Mouse (Mus musculus) brain, embryonic 18.5 days (tissue): ENCODE data around the gene Adgrl3.
A peak's percentile ranks its signal among the peaks of the same experiment; 100 is the strongest.

Experiments used
- DNase-seq: peaks from one replicate; pipeline ENCODE4 v3.0.0-alpha.2; 2012; ENCODE audit warnings: low read depth, low spot score

Adgrl3 gene

GRCm38 (mm10) chr5:81019590-81020254 is at the start of gene Adgrl3:
TSS of gene Adgrl3 (plus strand) at chr5:81020138.
- peak; percentile 75 for DNase-seq

DNA sequence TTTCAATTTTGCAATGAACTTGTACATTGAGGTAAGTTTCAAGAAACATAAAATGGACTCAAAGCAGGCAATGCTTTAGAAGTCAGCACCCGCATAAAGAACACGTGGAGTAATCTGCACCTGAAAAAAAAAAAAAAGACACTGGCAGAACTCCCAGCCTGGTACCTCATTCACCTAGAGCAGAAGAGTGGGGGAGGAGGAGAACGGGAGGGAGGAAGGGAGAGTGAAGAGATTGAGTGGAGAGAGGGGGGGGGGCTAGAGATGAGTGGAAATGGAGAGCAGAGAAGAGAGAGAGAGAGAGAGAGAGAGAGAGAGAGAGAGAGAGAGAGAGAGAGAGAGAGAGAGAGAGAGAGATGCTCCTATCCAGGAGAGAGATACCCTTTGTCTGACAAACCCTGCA is 772 bp upstream of the Adgrl3 start:
- no peak for DNase-seq

- DNase-seq = no peak
These were observed 505 bp downstream of the Adgrl3 start for GRCm38 (mm10) chr5:81020281-81021005.

DNA sequence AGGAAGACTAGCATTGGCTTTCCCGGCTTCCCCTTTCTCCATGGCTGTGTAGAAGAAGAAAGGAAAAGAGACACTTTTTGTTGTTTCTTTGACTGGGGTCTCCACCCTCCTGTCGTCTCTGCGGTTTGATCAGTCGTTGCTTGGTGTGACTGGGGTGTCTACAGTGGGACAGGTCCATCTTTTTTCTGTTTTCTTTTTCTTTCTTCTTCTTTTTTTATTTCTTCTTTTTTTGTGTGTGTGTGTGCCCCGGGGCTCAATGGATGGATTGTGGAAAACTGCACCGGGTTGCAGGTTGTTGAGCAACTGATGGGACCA is 1.0 kb downstream of the Adgrl3 start:
- DNase-seq = no peak

- no peak for DNase-seq
These were observed 1.5 kb downstream of the Adgrl3 start for GRCm38 (mm10) chr5:81021331-81021863.

DNA sequence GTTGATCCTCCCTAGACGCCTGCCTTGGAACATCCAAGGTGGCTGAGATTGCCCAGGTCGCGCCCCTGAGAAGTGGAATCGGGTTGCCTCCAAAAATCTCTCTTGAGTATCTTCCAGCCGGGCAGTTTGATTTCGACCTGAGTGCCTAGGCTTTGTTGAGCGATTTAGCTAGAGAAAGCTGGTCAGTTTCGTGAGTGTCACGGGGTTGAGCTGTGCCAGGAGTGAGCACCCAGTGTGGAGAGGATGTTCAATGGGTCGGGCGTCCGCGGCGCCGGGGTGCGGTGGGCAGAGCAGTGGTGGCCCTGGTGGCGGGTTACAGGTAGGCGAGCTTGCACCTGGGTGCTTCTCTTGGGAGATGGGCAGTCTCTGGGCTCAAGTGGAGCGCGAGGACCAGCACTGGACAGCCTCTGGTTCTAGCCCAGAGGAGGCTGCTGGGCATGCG is 1.9 kb downstream of the Adgrl3 start:
- no peak for DNase-seq

- no peak for DNase-seq
These were observed 2.6 kb downstream of the Adgrl3 start for GRCm38 (mm10) chr5:81022306-81023071.

DNA sequence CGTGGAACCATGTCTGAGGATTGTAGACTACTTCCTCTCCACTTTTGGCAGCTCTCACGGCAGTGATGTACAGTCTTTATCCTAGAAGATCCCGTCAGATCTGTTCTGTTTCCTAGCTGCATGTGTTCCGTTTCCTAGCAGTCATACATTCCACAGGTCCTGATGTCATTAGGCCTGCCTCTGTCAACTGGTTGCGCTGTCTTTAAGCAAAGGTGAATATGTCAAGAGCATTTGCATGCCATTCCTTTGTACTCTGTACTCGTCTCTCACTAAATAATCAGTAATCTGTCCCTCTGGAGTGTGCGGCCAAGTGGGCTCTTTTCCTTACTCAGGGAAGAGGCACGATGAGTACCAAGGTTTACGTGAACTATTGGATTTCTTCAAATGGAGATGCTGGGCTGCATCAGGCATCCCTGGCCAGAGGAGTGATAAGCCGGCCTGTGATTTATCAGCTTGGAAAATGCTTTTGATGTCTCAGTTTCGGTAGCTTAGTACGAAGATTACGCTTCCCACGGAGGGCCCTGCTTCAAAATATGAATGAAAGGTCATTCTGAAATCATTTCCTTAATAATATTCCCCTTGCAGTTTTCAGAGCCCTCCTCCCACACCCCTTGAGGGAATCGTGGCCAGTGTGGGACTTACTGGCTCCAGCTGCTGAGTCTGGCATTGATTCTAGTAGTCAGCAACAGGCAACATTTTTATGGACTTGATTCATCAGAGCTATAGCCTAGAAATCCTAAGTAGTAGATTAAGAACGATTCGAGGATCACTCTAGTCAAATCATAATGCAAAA is 4.2 kb downstream of the Adgrl3 start:
- no peak for DNase-seq

DNA sequence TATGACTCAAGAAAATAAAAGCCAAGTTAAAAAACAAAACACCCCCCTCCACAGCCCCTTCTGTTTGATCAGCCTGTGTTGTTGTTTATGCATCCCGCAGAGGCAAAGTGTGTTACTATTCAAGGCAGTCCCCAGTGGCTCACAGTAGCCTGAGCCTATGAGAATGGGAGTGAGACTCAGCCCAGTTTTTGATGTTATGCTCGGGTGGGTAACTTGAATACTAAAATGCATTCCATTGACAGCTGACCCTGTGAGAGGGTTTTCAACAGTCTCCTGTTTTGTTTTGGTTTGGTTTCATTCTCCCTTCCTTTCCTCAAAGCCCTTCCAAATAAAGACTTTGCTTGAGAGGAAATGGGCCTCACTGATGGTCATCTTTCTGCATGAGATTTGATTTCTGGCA is 8.9 kb downstream of the Adgrl3 start:
- DNase-seq = no peak

- no peak for DNase-seq
These were observed 17.2 kb downstream of the Adgrl3 start for GRCm38 (mm10) chr5:81037091-81037490.

DNA sequence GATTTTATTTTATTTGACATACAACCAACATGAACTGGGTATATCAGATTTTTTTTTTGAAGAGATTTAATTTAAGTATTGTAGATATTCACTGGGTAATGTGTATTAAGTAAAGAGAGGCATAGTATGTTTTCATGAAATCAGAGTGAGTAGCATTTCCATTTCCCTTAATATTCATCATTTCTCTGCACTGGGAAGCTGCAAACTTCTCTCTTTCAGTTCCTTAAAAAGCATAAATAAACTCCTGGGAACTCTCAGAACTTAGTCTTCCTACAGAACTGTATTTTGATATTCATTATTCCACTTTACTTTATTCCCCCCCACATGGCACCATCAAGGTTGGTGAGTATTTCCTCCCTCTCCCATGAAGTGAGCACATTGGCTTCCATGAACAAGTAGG is 23.9 kb downstream of the Adgrl3 start:
- DNase-seq = no peak

- DNase-seq = no peak
These were observed 26.2 kb downstream of the Adgrl3 start for GRCm38 (mm10) chr5:81046128-81046527.

DNA sequence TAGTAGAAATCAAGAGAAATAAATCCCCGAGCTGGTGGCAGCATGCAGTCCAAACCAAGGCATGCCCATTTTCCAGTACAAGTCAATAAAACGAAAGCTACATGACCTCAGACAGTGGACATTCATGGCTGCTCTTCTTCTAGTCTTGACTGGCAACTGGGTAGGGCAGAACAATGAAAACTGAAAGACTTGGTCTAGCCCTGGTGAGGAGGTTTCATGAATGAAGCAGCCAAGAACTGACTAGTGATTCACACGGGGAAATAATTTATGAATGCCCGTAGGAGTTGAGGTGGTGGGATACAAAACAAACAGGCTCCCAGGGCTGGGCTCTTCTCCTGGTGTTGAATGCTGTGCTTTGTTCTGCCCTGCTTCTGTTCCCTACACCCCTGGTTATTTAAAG is 34.7 kb downstream of the Adgrl3 start:
- DNase-seq = no peak

GRCm38 (mm10) chr5:81055253-81055652 is 35.3 kb downstream of the Adgrl3 start:
- DNase-seq = no peak

DNA sequence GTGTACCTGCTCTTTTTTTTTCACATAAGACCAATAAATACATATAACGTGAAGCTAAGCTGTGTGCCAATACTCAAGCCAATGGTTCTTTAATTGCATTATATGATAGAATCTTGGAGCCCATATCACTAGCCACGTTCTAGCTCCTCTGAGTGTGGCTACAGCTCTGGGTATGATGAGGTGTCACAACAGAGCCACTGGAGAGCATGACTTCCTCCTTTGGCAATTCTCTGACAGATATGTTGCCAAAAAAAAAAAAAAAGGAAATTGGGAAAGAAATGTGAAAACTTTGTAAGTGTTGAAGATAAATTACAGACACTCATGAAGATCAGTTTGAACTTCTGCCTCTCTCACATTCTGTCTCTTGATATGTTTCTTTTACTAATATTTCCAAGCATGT is 38.2 kb downstream of the Adgrl3 start:
- no peak for DNase-seq

GRCm38 (mm10) chr5:81060950-81061349 is 41.0 kb downstream of the Adgrl3 start:
- no peak for DNase-seq

DNA sequence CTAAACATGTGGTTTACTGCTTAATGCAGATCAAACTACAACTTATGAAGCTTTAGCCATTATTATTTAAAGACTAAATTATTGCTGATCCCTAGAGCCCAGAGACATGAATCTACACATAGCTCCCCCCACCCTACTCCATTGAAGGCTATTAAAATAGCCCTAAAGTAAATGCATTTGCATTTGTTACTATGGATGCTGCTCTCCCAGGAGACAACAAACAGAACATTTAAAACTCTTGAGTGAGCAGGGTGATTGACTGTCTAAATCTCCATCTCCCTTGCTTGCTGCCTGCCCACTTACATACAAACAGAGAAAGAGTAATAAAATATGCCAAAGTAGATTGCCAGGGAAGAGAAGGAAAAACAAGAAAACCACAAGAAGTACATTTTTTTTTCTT is 41.4 kb downstream of the Adgrl3 start:
- no peak for DNase-seq

DNA sequence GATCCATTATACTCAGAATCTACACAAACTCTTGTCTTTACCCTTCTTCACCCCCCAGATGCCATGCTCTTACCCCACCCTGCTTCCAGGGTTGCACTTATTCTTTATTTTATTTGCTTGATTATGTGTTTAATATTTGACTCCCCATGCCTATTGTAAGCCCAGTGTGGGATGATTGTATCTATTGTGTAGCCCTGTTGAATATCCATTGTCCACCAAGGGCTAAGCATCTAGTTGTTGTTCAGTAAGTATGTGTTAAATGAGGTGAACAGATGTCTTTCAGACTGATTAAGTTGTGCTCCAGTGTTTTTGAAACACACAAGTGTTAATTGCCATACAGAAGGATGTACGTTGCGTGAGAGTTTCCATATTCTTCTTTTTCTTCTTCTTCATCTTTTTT is 44.1 kb downstream of the Adgrl3 start:
- no peak for DNase-seq

- no peak for DNase-seq
These were observed 48.2 kb downstream of the Adgrl3 start for GRCm38 (mm10) chr5:81068173-81068572.

GRCm38 (mm10) chr5:81068839-81069238 is 48.9 kb downstream of the Adgrl3 start:
- DNase-seq = no peak

DNA sequence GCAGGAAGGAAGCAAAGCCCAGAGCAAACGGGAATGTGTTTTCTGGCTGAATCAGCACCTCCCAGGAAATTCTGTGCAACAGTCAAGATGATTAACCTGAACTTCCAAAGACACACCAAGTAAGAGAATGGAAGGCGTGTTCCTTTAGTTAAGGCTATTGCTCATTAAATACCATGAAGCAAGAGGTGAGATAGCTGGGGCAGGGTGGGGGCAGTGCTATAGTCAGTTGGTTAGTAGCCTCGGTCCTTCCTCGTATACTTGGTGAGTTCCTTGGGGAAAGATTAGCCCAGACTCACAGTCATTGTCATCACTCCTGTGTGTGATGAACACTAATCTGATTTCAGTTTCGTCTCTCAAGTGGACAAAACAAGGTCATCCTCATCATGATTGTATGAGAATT is 53.0 kb downstream of the Adgrl3 start:
- no peak for DNase-seq

DNA sequence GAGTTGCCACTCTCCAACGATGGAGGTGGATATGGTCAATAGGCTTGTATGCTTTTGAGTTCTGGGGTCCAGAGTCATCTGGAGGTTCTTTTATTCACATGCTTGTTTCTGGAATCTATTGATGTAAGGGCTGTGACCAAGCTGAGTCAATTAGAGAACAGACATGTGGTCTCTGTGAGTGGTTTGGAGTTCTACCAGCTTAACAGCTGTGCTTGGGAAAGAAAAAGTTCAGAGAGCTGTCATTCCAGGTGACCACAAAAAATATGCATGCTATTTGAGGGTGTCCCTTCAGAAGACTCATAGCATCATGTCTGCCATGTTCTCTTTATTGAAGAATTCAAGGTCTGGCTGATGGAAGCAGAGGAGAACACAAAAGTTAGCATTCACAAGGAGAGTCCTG is 53.9 kb downstream of the Adgrl3 start:
- DNase-seq = no peak
